16 mouse cellular contexts compared by ENCODE assay signal in genomic region chr10:37422612-37423011, GRCm38 (mm10).
A peak's percentile ranks its signal among the peaks of the same experiment; 100 is the strongest.
DNase-seq lines count a peak whose midpoint lies in the region; ATAC-seq lines count a peak whose summit lies in the region.
"Had no signal": no experiment of that assay in that cellular context is flagged by ENCODE, and none has a peak within 500 bp of the region (broad histone marks: within the 10 kb centered on the region; RNA-seq: fewer than 3 reads in every experiment).

No protein-coding gene starts in this region.

- no peak overlapping the region for H3K9ac ChIP-seq in lung, embryonic 15.5 days
- no peak overlapping the region for H3K9ac ChIP-seq in intestine, embryonic 16.5 days (ENCODE audit: low read depth, low read length)
- H3K9ac ChIP-seq: forebrain, postnatal 0 days; hindbrain, embryonic 14.5 days; liver, embryonic 12.5 days; neural tube, embryonic 13.5 days had no signal

- no peaks in the 10 kb centered on the region for H3K36me3 ChIP-seq in heart, embryonic 10.5 days
- no peaks in the 10 kb centered on the region for H3K36me3 ChIP-seq in lung, embryonic 15.5 days
- H3K36me3 ChIP-seq in intestine, embryonic 16.5 days (ENCODE audit: control insufficient read depth, insufficient read depth, low read length) = no peaks in the 10 kb centered on the region
- H3K36me3 ChIP-seq: liver, embryonic 12.5 days; neural tube, embryonic 13.5 days had no signal

- peak; percentile 18 to 51 for DNase-seq in heart, adult 18-20 months
- no peak for DNase-seq in heart, embryonic 10.5 days (ENCODE audit: low spot score)
- DNase-seq in lung, postnatal 25 days (ENCODE audit: low spot score) = no peak
- DNase-seq in skeletal muscle tissue, adult 2 months (ENCODE audit: low read depth, low spot score) = peak; percentile 76
- DNase-seq in right cerebral cortex, postnatal 36 days (ENCODE audit: low spot score in 2 of 2) = no peak
- DNase-seq in right cerebral cortex, adult 18-20 months = no peak
- DNase-seq: adrenal gland, postnatal 10 days; cerebellum, postnatal 14 days; forebrain, postnatal 0 days; spleen, adult 18-20 months had no signal

- no peaks in the 10 kb centered on the region for H3K27me3 ChIP-seq in heart, embryonic 10.5 days (ENCODE audit: insufficient read depth, poor library complexity, severe bottlenecking)
- H3K27me3 ChIP-seq in lung, embryonic 15.5 days = no peaks in the 10 kb centered on the region
- H3K27me3 ChIP-seq in intestine, embryonic 16.5 days (replicated peaks; ENCODE audit: control insufficient read depth, insufficient read depth, low read length) = no peaks in the 10 kb centered on the region
- H3K27me3 ChIP-seq: liver, embryonic 12.5 days; neural tube, embryonic 13.5 days had no signal

- no peaks in the 10 kb centered on the region; the same call in 1 of the 2 replicates for H3K4me1 ChIP-seq in heart, embryonic 10.5 days
- H3K4me1 ChIP-seq in lung, embryonic 15.5 days = peaks cover 9% of the 10 kb centered on the region
- peaks cover 4% of the 10 kb centered on the region; the same call in 1 of the 2 replicates for H3K4me1 ChIP-seq in intestine, embryonic 16.5 days (ENCODE audit: control insufficient read depth, insufficient read depth, low read length)
- H3K4me1 ChIP-seq: liver, embryonic 12.5 days; neural tube, embryonic 13.5 days had no signal

- H3K9me3 ChIP-seq in heart, embryonic 10.5 days = no peaks in the 10 kb centered on the region
- no peaks in the 10 kb centered on the region for H3K9me3 ChIP-seq in lung, embryonic 15.5 days
- no peaks in the 10 kb centered on the region for H3K9me3 ChIP-seq in intestine, embryonic 16.5 days (ENCODE audit: control insufficient read depth, low read length)
- H3K9me3 ChIP-seq: liver, embryonic 12.5 days; neural tube, embryonic 13.5 days had no signal

- H3K27ac ChIP-seq in heart, embryonic 10.5 days = no peak overlapping the region
- 0 out of 2 replicates have a peak overlapping the region, but pooled peaks have one; percentile 7 for H3K27ac ChIP-seq in lung, embryonic 15.5 days
- no peak overlapping the region for H3K27ac ChIP-seq in intestine, embryonic 16.5 days (ENCODE audit: low read length)
- H3K27ac ChIP-seq: hindbrain, embryonic 14.5 days; liver, embryonic 12.5 days; neural tube, embryonic 13.5 days had no signal

- ATAC-seq in lung, embryonic 15.5 days (ENCODE audit: borderline replicate concordance, extremely low read depth, low FRiP score, low TSS enrichment) = peak; percentile 80; the same call in 1 of the 2 replicates
- ATAC-seq in intestine, embryonic 16.5 days = peak; percentile 59
- ATAC-seq: forebrain, postnatal 0 days; liver, embryonic 12.5 days had no signal

- no peak overlapping the region for H3K4me2 ChIP-seq in lung, embryonic 15.5 days
- no peak overlapping the region for H3K4me2 ChIP-seq in intestine, embryonic 16.5 days (ENCODE audit: low read depth, low read length)
- H3K4me2 ChIP-seq: hindbrain, embryonic 14.5 days; liver, embryonic 12.5 days; neural tube, embryonic 13.5 days had no signal

- H3K4me3 ChIP-seq in heart, embryonic 10.5 days = no peak overlapping the region
- no peak overlapping the region for H3K4me3 ChIP-seq in lung, embryonic 15.5 days
- no peak overlapping the region for H3K4me3 ChIP-seq in intestine, embryonic 16.5 days (ENCODE audit: low read length)
- H3K4me3 ChIP-seq: erythroblast, embryonic 14.5 days; liver, embryonic 12.5 days; neural tube, embryonic 13.5 days had no signal

- 45% methylated on average over 2 of the region's 2 CpGs for WGBS in heart, embryonic 10.5 days
- 13% methylated on average over 2 of the region's 2 CpGs for WGBS in lung, embryonic 15.5 days
- 32% methylated on average over 2 of the region's 2 CpGs for WGBS in intestine, embryonic 16.5 days

Comparison
In these comparisons a context has a peak if more than half of its experiments do, and no peak if none do; other contexts are left out.
1. DNase-seq: peak in heart, adult 18-20 months (2 of 2) and skeletal muscle tissue, adult 2 months (single experiment); none in heart, embryonic 10.5 days (single experiment), lung, postnatal 25 days (single experiment), right cerebral cortex, postnatal 36 days (0 of 2) and right cerebral cortex, adult 18-20 months (single experiment).